ENCODE assay signal across 8 mouse cellular contexts in genomic region chr2:109675973-109676617, GRCm38 (mm10). TPM values are rescaled to one million over a fixed set of nuclear protein-coding genes. Genes with fewer than 3 reads are reported as not detected.
DNase-seq lines count a peak whose midpoint lies in the region; ATAC-seq lines count a peak whose summit lies in the region.

No protein-coding gene starts in this region.

- H3K4me3 ChIP-seq in embryonic facial prominence, embryonic 12.5 days: 0 out of 2 replicates have a peak overlapping the region, but pooled peaks have one; percentile 53
- peak overlapping the region; percentile 62 for H3K4me3 ChIP-seq in hindbrain, embryonic 11.5 days (ENCODE audit: low read depth, low read length)
- H3K4me3 ChIP-seq in midbrain, embryonic 14.5 days (replicated peaks; ENCODE audit: low read depth, low read length): peak overlapping the region; percentile 71

- H3K36me3 ChIP-seq in embryonic facial prominence, embryonic 12.5 days: no peaks in the 10 kb centered on the region
- H3K36me3 ChIP-seq in hindbrain, embryonic 11.5 days (ENCODE audit: control insufficient read depth, insufficient read depth, low read length): no peaks in the 10 kb centered on the region
- no peaks in the 10 kb centered on the region for H3K36me3 ChIP-seq in midbrain, embryonic 14.5 days (ENCODE audit: control insufficient read depth, insufficient read depth, low read length)

- under 1% methylated on average over 29 of the region's 29 CpGs for WGBS in embryonic facial prominence, embryonic 12.5 days
- 3% methylated on average over 29 of the region's 29 CpGs for WGBS in hindbrain, embryonic 11.5 days
- WGBS in midbrain, embryonic 14.5 days: 1% methylated on average over 29 of the region's 29 CpGs

- H3K4me1 ChIP-seq in embryonic facial prominence, embryonic 12.5 days: peaks cover 23% of the 10 kb centered on the region
- H3K4me1 ChIP-seq in hindbrain, embryonic 11.5 days (replicated peaks; ENCODE audit: control insufficient read depth, insufficient read depth, low read length): no peaks in the 10 kb centered on the region; the same call in 1 of the 2 replicates
- H3K4me1 ChIP-seq in midbrain, embryonic 14.5 days (ENCODE audit: control insufficient read depth, insufficient read depth, low read length): peaks cover 22% of the 10 kb centered on the region

- peak; percentile 12 for DNase-seq in gastrocnemius, adult 18-20 months (ENCODE audit: low spot score)
- DNase-seq in gastrocnemius, postnatal 36 days: no peak
- DNase-seq in adrenal gland, postnatal 25 days: peak; percentile 62
- DNase-seq in hindbrain, embryonic 11.5 days (ENCODE audit: low spot score): peak; percentile 82
- DNase-seq in left cerebral cortex, postnatal 25 days (ENCODE audit: low spot score in 2 of 2): peak; percentile 35 to 65
- peak; percentile 78 for DNase-seq in midbrain, embryonic 14.5 days
- peak; percentile 21 to 70 for DNase-seq in urinary bladder, postnatal 4 days (ENCODE audit: low spot score in 2 of 2)

- intact Hi-C loops in gastrocnemius, postnatal 36 days (cut with DNase I): no loop called here
- intact Hi-C loops in left cerebral cortex, postnatal 25 days (cut with DNase I): loop anchor here (2.0 to 10.0 kb wide), 7 partner anchors 399 to 1641 kb away; no protein-coding TSS in a partner anchor

- H3K27ac ChIP-seq in embryonic facial prominence, embryonic 12.5 days: no peak overlapping the region
- H3K27ac ChIP-seq in hindbrain, embryonic 11.5 days (ENCODE audit: low read depth, low read length): no peak overlapping the region
- H3K27ac ChIP-seq in midbrain, embryonic 14.5 days (replicated peaks; ENCODE audit: low read depth, low read length): peak overlapping the region; percentile 99; the same call in 1 of the 2 replicates

- no peak overlapping the region for H3K9ac ChIP-seq in embryonic facial prominence, embryonic 12.5 days
- no peak overlapping the region for H3K9ac ChIP-seq in hindbrain, embryonic 11.5 days (ENCODE audit: low read depth, low read length)
- peak overlapping the region; percentile 94 for H3K9ac ChIP-seq in midbrain, embryonic 14.5 days (replicated peaks; ENCODE audit: low read length)

- peak overlapping the region; percentile 33 for H3K4me2 ChIP-seq in embryonic facial prominence, embryonic 12.5 days (replicated peaks)
- H3K4me2 ChIP-seq in hindbrain, embryonic 11.5 days (replicated peaks; ENCODE audit: low read depth, low read length): peak overlapping the region; percentile 91
- H3K4me2 ChIP-seq in midbrain, embryonic 14.5 days (ENCODE audit: low read length): peak overlapping the region; percentile 92

- no peaks in the 10 kb centered on the region for H3K9me3 ChIP-seq in embryonic facial prominence, embryonic 12.5 days
- no peaks in the 10 kb centered on the region for H3K9me3 ChIP-seq in hindbrain, embryonic 11.5 days (ENCODE audit: control insufficient read depth, low read length)
- no peaks in the 10 kb centered on the region for H3K9me3 ChIP-seq in midbrain, embryonic 14.5 days (ENCODE audit: control insufficient read depth, low read length)

- no peak for ATAC-seq in embryonic facial prominence, embryonic 12.5 days (ENCODE audit: insufficient number of reproducible peaks, insufficient read depth, low FRiP score, low TSS enrichment)
- no peak for ATAC-seq in hindbrain, embryonic 11.5 days (ENCODE audit: low FRiP score)
- ATAC-seq in midbrain, embryonic 14.5 days (ENCODE audit: low FRiP score, low TSS enrichment): no peak

- peaks cover 56% of the 10 kb centered on the region for H3K27me3 ChIP-seq in embryonic facial prominence, embryonic 12.5 days
- peaks cover 39% of the 10 kb centered on the region for H3K27me3 ChIP-seq in hindbrain, embryonic 11.5 days (ENCODE audit: control insufficient read depth, insufficient read depth, low read length)
- H3K27me3 ChIP-seq in midbrain, embryonic 14.5 days (ENCODE audit: control insufficient read depth, insufficient read depth, low read length): peaks cover 42% of the 10 kb centered on the region

RNA-seq across cellular contexts. Expression of gene Bdnf, which starts 1.6 kb away (rescaled TPM):
- under 1 TPM; 0.25 to 0.33 TPM for total RNA-seq in gastrocnemius, adult 18-20 months (2021)
- total RNA-seq in gastrocnemius, postnatal 36 days (2021): under 1 TPM; 0.44 to 0.94 TPM
- 0.21 TPM in 1 of 2 replicates, not detected in the other for total RNA-seq in adrenal gland, postnatal 25 days (2021)
- 5.3 and 5.4 TPM in 2 replicates for polyA plus RNA-seq in embryonic facial prominence, embryonic 12.5 days (2016; fragmentation: Nextera tagmentation; extraction: Ambion mirVana)
- 2.8 and 3.0 TPM in 2 replicates for polyA plus RNA-seq in hindbrain, embryonic 11.5 days (2014; fragmentation: Nextera tagmentation; extraction: Ambion mirVana)
- total RNA-seq in left cerebral cortex, postnatal 25 days (2021): 10 to 100 TPM; 28.5 to 35.0 TPM
- polyA plus RNA-seq in midbrain, embryonic 14.5 days (2014; fragmentation: Nextera tagmentation; extraction: Ambion mirVana): 5.2 and 6.3 TPM in 2 replicates

Comparison
In these comparisons a context has a peak if more than half of its experiments do, and no peak if none do; other contexts are left out.
1. DNase-seq: peak in gastrocnemius, adult 18-20 months (single experiment), adrenal gland, postnatal 25 days (single experiment), hindbrain, embryonic 11.5 days (single experiment), left cerebral cortex, postnatal 25 days (2 of 2), midbrain, embryonic 14.5 days (single experiment) and urinary bladder, postnatal 4 days (2 of 2); none in gastrocnemius, postnatal 36 days (0 of 2).
2. H3K4me2 ChIP-seq: peak in every context shown above with its lines; median percentile 92 in midbrain, embryonic 14.5 days; 91 in hindbrain, embryonic 11.5 days; 33 in embryonic facial prominence, embryonic 12.5 days.
3. RNA of gene Bdnf, which starts 1.6 kb away (total RNA-seq): 28.5 to 35.0 TPM in left cerebral cortex, postnatal 25 days; 0.44 to 0.94 TPM in gastrocnemius, postnatal 36 days, 0.25 to 0.33 TPM in gastrocnemius, adult 18-20 months and 0.21 TPM in adrenal gland, postnatal 25 days; every median in the first group is over 10 times any median in the second.
4. Peak in every context shown above with its lines, with median percentiles within 50 percentile points of each other: H3K4me3 ChIP-seq.